Mouse (Mus musculus) hindbrain, embryonic 14.5 days (tissue): ENCODE results near the gene Rem1. TPM values are rescaled to one million over a fixed set of nuclear protein-coding genes. Genes with fewer than 3 reads are reported as not detected.

ENCODE experiments used
- ATAC-seq: fragments of 200-750 bp; cut with Nextera tagmentation; 2 replicates; pipeline ENCODE4 v1.8.0; 2017; ENCODE audit warnings: moderate number of reproducible peaks, mild to moderate bottlenecking, moderate TSS enrichment, moderate library complexity; ENCODE audit not compliant: low FRiP score
- DNase-seq: peaks from one replicate; pipeline ENCODE4 v3.0.0-alpha.2; 2015; ENCODE audit warnings: low spot score
- H3K27ac ChIP-seq: fragments of 300-500 bp; sonication (generic); 2 replicates; pipeline ENCODE4 v1.5.1; 2014; ENCODE audit warnings: mild to moderate bottlenecking, moderate library complexity
- H3K27me3 ChIP-seq: fragments of 300-500 bp; sonication (generic); 2 replicates; pipeline ENCODE4 v1.6.1; 2014; ENCODE audit warnings: mild to moderate bottlenecking, low read length, mixed read lengths; ENCODE audit not compliant: control insufficient read depth, insufficient read depth
- H3K36me3 ChIP-seq: fragments of 300-500 bp; sonication (generic); replicated peaks from 2 replicates; pipeline ENCODE4 v1.6.1; 2014; ENCODE audit not compliant: control insufficient read depth, insufficient read depth
- H3K4me1 ChIP-seq: fragments of 300-500 bp; sonication (generic); replicated peaks from 2 replicates; pipeline ENCODE4 v1.6.1; 2014; ENCODE audit warnings: antibody characterized with exemption, low read length, mixed read lengths; ENCODE audit not compliant: control insufficient read depth, insufficient read depth
- H3K4me2 ChIP-seq: fragments of 300-500 bp; sonication (generic); replicated peaks from 2 replicates; pipeline ENCODE4 v1.6.1; 2014; ENCODE audit warnings: mild to moderate bottlenecking, moderate library complexity
- H3K4me3 ChIP-seq: fragments of 300-500 bp; sonication (generic); replicated peaks from 2 replicates; pipeline ENCODE4 v1.5.1; 2014; ENCODE audit warnings: mild to moderate bottlenecking, low read length
- H3K9ac ChIP-seq: fragments of 300-500 bp; sonication (generic); 2 replicates; pipeline ENCODE4 v1.6.1; 2014
- H3K9me3 ChIP-seq: fragments of 300-500 bp; sonication (generic); 2 replicates; pipeline ENCODE4 v1.6.1; 2016; ENCODE audit warnings: low read length; ENCODE audit not compliant: control insufficient read depth
- WGBS: fragments of 180-500 bp; shearing (Covaris S2); extraction: QIAGEN DNeasy Blood & Tissue Kit; methylation state at CpG from one replicate; pipeline ENCODE4 v1.1.7; 2014; 5-methylcytosine and 5-hydroxymethylcytosine counted together
- polyA plus RNA-seq: library from polyadenylated mRNA; unstranded; fragments of >200 nt; fragmentation: Nextera tagmentation; extraction: Ambion mirVana; gene quantifications from 2 replicates; pipeline ENCODE4 v1.2.1, GENCODE M21; 2014

Rem1 gene
- polyA plus RNA-seq, 1 experiment from 2014 or later, result 0.87 TPM

DNA sequence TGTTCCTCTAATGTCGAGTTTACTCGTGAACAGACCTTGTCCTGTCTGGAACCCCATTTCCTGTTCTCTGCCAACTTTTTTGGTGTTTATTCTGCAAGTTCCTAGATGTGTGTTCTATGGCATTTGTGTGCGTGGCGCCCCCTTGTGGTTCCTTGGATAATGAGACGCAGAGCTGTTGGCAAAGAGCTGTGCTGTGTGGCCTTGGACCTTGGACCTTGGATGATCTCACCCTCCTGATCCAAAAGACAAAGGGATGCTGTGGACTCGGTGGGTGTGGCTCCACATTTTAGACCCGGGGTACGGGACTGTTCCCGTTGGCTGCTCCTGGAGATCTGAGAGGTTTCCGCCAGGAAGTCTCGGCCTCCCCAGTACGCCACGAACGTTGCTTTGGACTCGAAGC is 22.7 kb upstream of the Rem1 start, which contains the start of gene Defb36:
Defb36 (plus strand) TSS at position 271 of the 400 bp plus-strand sequence.
- ATAC-seq (no peak), DNase-seq (no peak)
- no peaks in the 10 kb centered on the region for H3K36me3 ChIP-seq
- no peaks in the 10 kb centered on the region for H3K9me3 ChIP-seq
- H3K4me1 ChIP-seq, result no peaks in the 10 kb centered on the region
- no peak within 1 kb of the TSS for H3K4me2 ChIP-seq
- no peak within 1 kb of the TSS for H3K9ac ChIP-seq
- WGBS, result 86% methylated on average over 15 of the region's 15 CpGs
- no peaks in the 10 kb centered on the region for H3K27me3 ChIP-seq
- no peak within 1 kb of the TSS for H3K27ac ChIP-seq
- no peak within 1 kb of the TSS for H3K4me3 ChIP-seq

DNA sequence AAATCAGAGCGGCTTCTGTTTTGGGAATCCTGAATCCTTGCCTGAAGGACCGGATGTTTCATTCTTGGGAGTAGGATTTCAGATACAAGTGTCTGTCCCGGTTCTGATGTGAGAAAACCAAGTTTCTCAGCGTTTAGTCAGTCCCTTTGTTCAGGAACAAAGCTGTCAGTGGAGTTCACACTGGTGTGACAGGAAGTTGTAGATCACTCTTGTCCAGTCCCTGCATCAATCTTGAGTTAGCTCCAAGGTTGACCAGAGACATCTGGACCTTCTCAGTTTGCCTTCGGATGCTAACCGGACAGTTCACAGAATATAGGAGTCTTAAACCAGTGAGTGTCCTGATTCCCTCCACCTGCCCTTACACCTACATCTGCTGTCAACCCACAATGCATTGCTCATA is 19.0 kb upstream of the Rem1 start:
- DNase-seq (no peak), ATAC-seq (no peak)
- 72% methylated on average over 6 of the region's 6 CpGs for WGBS
- no peaks in the 10 kb centered on the region for H3K27me3 ChIP-seq
- no peak overlapping the region for H3K4me3 ChIP-seq
- H3K27ac ChIP-seq, result no peak overlapping the region
- H3K9ac ChIP-seq, result no peak overlapping the region
- no peaks in the 10 kb centered on the region for H3K9me3 ChIP-seq
- H3K36me3 ChIP-seq, result no peaks in the 10 kb centered on the region
- no peaks in the 10 kb centered on the region for H3K4me1 ChIP-seq
- no peak overlapping the region for H3K4me2 ChIP-seq

DNA sequence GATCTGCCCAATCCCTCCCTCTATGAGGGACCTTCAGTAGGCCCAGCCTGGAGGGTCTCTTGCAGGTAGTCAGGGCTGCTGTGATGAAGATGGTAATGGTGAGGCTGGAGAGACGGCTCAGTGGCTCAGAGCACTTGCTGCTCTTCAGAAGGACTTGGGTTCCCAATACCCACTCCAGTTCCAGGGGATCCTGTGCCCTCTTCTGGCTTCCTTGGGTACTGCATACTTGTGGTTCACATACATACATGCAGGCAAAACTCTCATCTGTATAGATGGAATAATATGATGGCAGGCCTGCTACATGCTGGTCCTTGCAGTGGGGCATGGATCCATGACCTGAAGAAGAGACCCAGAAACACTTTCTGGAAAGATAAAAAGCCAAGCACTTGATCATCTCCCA is 18.0 kb upstream of the Rem1 start:
- Histone ChIP-seq H3K9ac (no peak overlapping the region), H3K4me1 (no peaks in the 10 kb centered on the region), H3K9me3 (no peaks in the 10 kb centered on the region), H3K27me3 (no peaks in the 10 kb centered on the region), H3K36me3 (no peaks in the 10 kb centered on the region), H3K27ac (no peak overlapping the region), H3K4me2 (no peak overlapping the region), H3K4me3 (no peak overlapping the region)
- 83% methylated on average over 1 of the region's 1 CpGs for WGBS
- DNase-seq (no peak), ATAC-seq (no peak)

DNA sequence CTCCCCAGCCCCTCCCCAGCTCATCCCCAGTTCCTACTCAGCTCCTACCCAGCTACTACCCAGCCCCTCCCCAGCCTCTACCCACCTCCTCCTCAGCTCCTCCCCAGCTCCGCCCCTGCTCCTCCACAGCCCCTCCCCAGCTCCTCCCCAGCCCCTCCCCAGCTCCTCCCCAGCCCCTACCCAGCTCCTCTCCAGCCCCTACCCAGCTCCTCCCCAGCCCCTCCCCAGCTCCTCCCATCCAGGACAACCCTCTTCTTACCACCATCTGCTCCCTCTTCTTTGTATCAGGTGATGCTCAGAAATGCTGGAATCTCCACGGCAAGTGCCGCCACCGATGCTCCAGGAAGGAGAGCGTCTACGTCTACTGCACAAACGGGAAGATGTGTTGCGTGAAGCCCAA is 14.6 kb upstream of the Rem1 start:
- Histone ChIP-seq H3K4me1 (no peaks in the 10 kb centered on the region), H3K27me3 (no peaks in the 10 kb centered on the region), H3K4me2 (no peak overlapping the region), H3K9ac (no peak overlapping the region), H3K9me3 (no peaks in the 10 kb centered on the region), H3K4me3 (no peak overlapping the region), H3K36me3 (no peaks in the 10 kb centered on the region), H3K27ac (no peak overlapping the region)
- WGBS, result 34% methylated on average over 7 of the region's 8 CpGs
- ATAC-seq (no peak), DNase-seq (no peak)

DNA sequence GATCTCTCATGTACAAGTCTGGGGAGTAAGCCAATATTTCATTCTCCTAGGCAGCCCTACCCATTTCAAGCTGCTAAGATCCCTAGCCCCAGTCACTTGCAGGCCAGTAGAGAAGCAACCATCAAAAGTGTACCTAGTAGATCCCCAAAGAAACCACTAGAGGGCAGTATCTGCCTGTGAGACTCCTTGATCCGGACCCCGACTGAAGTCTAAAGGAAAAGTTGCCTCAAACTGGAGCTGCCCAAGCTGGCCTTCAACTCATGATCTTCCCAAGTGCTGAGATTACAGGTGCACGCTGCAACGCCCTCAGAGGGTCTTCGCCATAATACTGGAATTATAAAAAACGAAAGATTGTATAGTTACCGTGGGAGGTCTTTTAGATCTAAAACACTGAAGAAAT is 11.2 kb upstream of the Rem1 start:
- no peak overlapping the region for H3K9ac ChIP-seq
- DNase-seq (peak; percentile 93), ATAC-seq (peak; percentile 40; the same call in 1 of the 2 replicates)
- no peaks in the 10 kb centered on the region for H3K27me3 ChIP-seq
- H3K4me3 ChIP-seq, result no peak overlapping the region
- H3K27ac ChIP-seq, result no peak overlapping the region
- no peak overlapping the region for H3K4me2 ChIP-seq
- H3K36me3 ChIP-seq, result no peaks in the 10 kb centered on the region
- 10% methylated on average over 7 of the region's 7 CpGs for WGBS
- H3K9me3 ChIP-seq, result no peaks in the 10 kb centered on the region
- no peaks in the 10 kb centered on the region for H3K4me1 ChIP-seq

DNA sequence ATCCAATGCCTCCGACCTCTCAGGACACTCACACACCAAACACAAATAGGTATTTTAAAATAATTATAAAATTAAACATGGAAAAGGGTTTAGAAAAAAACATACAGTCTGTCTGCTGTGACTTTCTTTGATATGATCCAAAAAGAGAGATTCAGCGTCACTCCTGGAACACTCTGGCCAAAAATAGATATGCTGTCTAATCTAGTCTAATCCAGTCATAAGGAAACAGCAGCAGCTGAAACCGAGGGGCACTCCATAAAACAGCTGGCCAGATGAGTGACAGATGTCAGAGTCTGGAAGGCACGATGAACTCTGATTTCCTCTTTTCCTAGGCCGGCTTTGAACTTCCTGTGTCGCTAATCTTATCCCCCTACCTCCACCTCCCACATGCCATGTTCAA is 10.3 kb upstream of the Rem1 start:
- Histone ChIP-seq H3K27ac (no peak overlapping the region), H3K36me3 (no peaks in the 10 kb centered on the region), H3K4me3 (no peak overlapping the region), H3K9ac (no peak overlapping the region), H3K27me3 (no peaks in the 10 kb centered on the region), H3K4me2 (no peak overlapping the region), H3K9me3 (no peaks in the 10 kb centered on the region), H3K4me1 (no peaks in the 10 kb centered on the region)
- WGBS, result 81% methylated on average over 6 of the region's 6 CpGs
- ATAC-seq (no peak), DNase-seq (no peak)

DNA sequence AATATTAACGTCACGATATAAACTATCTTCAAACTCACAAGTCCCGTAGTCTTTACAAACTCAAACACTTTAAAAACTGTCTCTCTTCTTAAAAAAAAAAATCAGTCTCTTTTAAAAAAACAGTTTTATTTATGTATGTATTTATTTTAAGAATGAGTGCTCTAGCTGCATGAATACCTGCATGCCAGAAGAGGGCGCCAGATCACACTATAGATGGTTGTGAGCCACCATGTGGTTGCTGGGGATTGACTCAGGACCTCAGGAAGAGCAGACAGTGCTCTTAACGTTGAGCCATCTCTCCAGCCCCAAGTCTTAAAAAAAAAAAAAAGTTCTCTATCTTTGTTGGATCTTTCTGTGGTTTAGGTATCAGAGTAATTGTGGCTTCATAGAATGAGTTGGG is 9.4 kb upstream of the Rem1 start:
- Histone ChIP-seq H3K4me1 (no peaks in the 10 kb centered on the region), H3K27me3 (no peaks in the 10 kb centered on the region), H3K4me3 (no peak overlapping the region), H3K4me2 (no peak overlapping the region), H3K27ac (no peak overlapping the region), H3K36me3 (no peaks in the 10 kb centered on the region), H3K9me3 (no peaks in the 10 kb centered on the region), H3K9ac (no peak overlapping the region)
- ATAC-seq, result no peak
- WGBS, result 58% methylated on average over 5 of the region's 5 CpGs
- no peak for DNase-seq

DNA sequence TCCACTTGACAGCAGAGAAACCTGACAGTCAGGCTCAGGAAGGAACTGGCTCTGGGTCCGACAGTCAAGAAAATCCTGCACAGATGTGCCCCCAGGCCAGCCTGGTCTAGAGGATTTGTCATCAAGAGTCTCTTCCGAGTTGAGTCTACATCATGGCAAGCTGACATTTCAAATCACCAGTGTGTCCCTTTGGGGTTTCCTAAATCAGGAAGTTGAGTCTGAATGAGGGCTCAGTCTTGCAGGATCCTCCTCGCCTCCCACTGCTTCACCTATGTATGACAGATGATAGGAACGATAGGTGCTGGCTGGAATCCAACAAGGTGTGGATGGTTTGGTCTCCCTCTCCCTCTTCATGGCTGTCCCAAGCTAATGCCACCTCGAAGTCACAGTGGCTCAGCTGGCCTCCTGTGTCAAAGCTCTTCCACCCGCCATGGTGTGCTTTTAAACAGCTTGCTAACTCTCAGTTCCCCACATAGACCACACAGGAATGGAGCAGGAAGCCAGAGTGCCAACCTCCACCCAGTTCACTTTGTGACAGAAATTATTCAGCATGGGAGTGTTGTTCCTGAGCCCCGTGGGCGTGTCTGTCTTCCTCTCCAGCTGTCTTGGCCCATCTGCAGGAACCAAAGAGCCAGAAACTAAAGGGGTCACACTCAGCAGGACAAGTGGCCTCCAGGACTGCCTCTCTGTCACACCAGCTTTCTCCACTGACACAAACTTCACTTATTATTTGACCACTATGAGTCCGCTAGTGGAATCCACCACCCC is 6.2 kb upstream of the Rem1 start:
- Histone ChIP-seq H3K4me3 (no peak overlapping the region), H3K9me3 (no peaks in the 10 kb centered on the region), H3K4me1 (no peaks in the 10 kb centered on the region; the same call in 1 of the 2 replicates), H3K27me3 (peaks cover 5% of the 10 kb centered on the region), H3K36me3 (no peaks in the 10 kb centered on the region), H3K9ac (no peak overlapping the region), H3K4me2 (no peak overlapping the region), H3K27ac (no peak overlapping the region)
- ATAC-seq (no peak), DNase-seq (no peak)
- WGBS, result 79% methylated on average over 9 of the region's 9 CpGs

DNA sequence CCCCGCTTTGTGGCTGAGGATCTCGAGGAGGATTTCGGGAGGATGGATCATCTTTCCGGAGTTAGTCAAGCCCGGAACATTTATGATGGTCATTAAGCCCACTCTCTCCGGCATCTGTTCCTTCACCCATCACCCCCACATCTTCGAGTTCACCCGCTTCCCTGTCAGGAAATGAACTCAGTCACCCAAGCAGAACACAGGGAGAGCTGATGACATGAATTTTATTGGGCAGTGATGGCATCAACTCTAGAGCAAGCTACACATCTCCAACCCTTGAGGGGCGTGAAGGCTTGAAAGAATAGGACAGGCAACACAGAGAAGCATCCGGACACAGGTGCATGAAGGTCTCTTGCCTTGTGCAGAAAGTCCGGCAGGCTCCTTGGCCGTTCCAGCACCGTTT is 4.6 kb upstream of the Rem1 start:
- WGBS, result 90% methylated on average over 13 of the region's 13 CpGs
- Histone ChIP-seq H3K27me3 (peaks cover 18% of the 10 kb centered on the region), H3K9me3 (no peaks in the 10 kb centered on the region), H3K9ac (no peak overlapping the region), H3K27ac (no peak overlapping the region), H3K36me3 (no peaks in the 10 kb centered on the region), H3K4me3 (no peak overlapping the region), H3K4me2 (no peak overlapping the region), H3K4me1 (peaks cover 3% of the 10 kb centered on the region)
- ATAC-seq (no peak), DNase-seq (no peak)

DNA sequence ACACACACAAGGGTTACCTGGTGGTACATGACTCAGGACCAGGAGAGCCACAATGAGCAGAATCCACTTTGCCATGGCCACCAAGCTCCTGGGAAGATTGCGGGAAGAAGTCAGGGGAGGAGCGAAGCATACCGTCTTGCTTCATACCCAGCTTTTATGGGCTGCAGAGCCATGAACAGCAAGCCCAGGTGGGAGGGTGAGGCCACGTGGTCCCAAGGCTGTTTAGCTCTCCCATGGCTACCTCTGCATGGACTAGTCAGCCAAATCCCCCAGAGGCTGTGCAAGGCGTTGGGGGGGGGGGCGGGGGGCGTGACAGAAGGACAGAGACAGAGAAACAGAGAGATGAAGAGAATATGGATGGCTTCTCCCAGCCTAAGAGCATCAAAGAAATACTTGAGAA is 3.8 kb upstream of the Rem1 start, which contains the start of gene Defb25:
Defb25 (minus strand) TSS at position 101 of the 400 bp plus-strand sequence.
- Histone ChIP-seq H3K4me2 (no peak within 1 kb of the TSS), H3K36me3 (no peaks in the 10 kb centered on the region), H3K4me3 (no peak within 1 kb of the TSS), H3K27me3 (peaks cover 25% of the 10 kb centered on the region), H3K27ac (no peak within 1 kb of the TSS), H3K9me3 (no peaks in the 10 kb centered on the region), H3K9ac (no peak within 1 kb of the TSS), H3K4me1 (peaks cover 4% of the 10 kb centered on the region)
- ATAC-seq (no peak), DNase-seq (no peak)
- WGBS, result 85% methylated on average over 7 of the region's 7 CpGs
